Mouse (Mus musculus): ENCODE data around the gene Lgr6.

The Lgr6 gene

DNA sequence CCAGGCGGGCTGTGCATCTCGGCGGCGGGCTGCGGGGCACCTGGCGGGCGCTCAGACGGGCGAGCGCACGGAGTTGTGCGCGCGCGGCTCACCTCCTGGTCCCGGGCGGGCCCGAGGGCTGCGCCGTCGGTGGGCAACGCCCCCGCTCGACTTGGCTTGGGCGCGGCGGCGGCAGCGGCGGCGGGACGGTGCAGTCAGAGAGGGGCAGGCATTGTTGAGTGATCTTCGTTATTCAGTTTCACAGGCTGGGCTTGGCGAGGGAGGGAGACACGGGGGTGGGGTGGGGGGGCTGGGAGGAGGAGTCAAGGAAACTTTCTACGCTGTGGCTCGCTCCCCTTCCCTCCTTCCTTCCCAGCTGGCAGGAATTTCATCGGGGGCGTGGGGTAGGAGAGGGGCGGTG is at the start of gene Lgr6:
Gene Lgr6, minus strand, starts transcription at position 153 of the 400 bp plus-strand sequence.
- DNase-seq (ENCODE audit: low spot score in 2 of 2) = no peak

DNA sequence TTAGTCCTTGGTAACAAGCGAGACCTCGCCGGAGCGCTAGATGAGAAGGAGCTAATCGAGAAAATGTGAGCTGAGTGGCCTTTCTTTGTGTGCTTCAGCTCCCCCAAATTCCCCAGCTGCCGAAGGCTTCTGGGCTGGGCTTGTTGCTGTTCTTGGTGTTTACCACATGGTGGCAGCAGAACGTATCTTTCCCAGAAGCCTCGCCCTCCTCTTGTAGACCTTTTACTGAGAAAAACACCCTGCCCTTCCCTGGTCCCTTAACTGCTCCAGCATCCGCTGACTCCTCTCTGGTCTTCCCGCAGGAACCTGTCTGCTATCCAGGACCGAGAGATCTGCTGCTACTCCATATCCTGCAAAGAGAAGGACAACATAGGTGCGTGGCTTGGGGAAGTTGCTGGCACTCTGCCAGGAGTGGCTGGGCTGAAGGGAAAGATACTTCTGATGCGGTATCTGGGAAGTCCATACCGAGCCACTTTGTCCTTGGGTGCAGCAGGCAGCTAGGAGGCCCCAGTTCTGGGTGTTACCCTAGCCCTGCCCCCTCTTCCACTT is 49.4 kb upstream of the Lgr6 start:
- DNase-seq (ENCODE audit: low spot score in 2 of 2) = peak; percentile 64 to 67

DNA sequence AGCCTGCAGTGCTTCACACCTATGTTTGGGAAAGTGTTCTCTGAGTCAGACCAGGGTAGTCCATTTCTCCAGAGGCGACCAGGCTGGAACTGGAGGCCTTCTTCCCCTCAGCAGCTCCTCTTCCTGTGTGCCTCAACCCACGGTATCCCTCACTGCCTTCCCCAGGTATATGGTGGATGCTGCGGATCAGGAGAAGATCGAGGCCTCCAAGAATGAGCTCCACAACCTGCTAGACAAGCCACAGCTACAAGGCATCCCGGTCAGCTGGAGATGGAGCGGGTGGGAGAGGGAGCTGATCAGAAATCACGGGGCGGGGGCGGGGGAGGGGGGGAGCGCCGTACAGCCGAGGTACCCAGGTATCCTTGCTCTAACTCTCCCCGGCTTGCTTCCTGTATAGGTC is 48.9 kb upstream of the Lgr6 start:
- no peak for DNase-seq (ENCODE audit: low spot score in 2 of 2)

DNA sequence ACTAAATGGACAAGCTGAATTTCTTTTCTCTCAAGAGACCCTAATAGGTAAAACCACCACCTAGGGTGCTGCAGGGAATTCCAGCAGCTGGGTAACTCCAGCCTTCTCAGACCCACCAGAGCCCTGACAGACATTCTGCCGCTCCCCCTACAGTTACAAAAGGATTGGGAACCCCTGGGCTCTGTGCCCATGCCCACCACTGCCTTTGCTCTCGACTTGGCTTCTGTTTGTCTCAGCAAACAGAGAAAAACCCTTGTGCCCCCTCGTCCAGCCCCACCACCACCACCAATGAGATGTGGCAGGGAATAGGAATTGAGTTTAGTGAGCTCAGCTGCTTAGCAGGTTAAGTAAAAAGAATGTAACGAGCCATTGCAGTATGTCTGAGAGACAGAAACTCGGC is 43.9 kb upstream of the Lgr6 start:
- no peak for DNase-seq (ENCODE audit: low spot score in 2 of 2)

DNA sequence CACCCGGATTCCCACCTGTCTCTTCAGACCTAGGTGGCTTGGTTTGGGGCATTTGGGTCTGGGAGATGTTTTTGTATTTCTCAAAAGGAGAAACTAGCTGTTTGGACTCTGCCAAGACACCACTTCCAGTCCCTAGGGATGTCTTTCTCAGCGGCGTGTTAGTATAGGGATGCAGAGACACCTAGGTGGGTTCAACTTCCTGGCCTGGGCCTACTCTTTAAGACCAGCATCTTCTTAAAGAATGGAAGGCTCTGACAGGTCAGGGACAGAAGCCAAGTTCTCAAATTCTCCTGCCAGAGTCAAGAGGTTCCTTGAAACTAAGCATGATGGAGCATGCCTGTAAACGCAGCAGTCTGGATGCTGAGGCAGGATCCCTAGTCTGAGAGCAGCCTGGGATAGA is 43.4 kb upstream of the Lgr6 start:
- DNase-seq (ENCODE audit: low spot score in 2 of 2) = no peak

DNA sequence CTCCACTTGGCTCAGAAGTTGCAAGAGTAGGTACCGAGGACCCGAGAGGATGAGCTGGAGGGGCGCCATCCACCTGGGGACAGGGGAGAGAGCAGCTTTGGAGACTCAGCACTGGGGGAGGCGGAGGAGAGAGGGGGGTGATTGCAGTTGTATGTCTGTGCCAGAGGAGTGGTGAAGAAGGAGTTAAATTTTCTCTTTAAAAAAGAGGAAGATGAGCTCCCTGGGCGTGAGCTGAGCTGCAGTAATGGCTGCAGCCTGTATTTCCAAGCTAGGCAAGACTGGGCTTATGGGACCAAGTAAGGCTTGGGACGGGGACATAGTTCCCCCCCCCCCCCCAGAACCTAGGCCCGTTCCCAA is 42.6 kb upstream of the Lgr6 start:
- DNase-seq (ENCODE audit: low spot score in 2 of 2) = no peak

DNA sequence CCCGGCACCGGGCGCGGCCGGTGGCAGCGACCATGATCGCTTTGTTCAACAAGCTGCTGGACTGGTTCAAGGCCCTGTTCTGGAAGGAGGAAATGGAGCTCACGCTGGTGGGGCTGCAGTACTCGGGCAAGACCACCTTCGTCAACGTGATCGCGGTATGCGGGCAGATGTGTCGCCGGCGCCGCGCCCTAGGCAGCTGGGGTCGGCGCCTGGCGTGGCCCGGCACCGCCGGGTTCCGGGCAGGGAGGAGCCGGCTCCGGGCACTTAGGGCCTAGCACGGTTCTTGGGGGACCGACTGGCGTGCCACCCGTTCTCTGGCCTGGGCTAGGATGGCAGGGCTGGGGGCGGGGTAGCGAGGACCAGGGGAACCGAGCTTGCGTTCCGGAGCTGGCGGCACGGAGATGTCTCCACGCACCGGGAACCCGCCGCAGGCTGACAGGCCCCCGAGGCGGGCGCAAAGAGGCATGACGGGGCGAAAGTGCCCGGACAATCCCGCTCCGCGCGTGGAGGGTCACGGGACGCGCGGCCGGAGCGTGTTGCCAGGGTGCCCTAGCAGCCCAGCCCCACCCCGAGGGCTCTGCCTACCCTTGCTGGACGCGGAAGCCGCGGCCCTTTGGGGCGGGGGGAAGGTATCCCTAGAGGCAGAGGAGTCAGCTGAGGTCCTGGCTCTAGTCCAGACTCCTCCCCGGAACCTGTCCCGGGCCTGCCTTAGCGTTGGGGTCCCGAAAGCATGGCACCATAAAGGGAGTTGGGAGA is 42.0 kb upstream of the Lgr6 start:
- DNase-seq (ENCODE audit: low spot score in 2 of 2) = peak; percentile 58 to 73

DNA sequence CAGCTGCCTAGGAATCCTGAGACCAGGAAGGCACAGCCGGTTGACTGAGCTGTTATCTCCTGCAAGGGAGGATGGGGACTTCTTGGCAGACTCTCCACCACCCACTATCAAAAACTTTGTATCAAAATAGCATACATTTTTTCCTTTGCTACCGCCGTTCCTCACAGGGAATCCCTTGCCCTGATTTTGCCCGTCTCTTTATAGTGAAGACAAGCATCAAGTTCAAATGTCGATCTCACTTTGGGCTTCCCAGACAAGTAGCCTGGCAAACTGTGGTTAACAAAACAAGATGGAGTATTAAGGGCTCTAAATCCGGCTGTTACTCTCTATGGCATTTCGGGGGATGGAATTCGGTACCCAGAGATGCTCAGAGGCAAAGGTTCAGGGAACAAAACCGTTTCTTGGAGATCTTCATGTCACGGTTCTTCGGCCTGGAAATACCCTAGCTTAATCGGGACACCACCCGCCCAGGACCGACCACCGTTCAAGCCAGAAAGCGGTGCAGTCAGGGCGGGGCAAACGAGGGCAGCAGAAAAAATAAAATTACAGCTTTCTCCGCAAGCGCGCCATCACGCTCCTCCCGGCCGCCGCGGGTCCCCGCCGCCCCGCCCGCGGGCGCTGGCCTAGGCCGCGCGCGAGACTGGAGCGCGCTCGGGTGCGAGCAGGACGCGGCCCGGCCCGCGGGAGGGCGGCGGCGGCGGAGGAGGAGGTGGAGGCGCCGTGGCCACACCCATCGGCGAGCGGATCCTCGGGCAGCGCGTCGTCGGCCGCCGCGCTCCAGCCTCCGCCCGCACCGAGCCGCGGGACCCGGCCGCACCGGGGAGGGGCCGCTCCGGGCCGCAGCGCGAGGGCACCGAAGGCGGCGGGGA is 41.2 kb upstream of the Lgr6 start, which contains the start of gene Arl8a:
Gene Arl8a, plus strand, starts transcription at position 748 of the 869 bp plus-strand sequence.
- DNase-seq (ENCODE audit: low spot score in 2 of 2) = peak; percentile 56 to 72

DNA sequence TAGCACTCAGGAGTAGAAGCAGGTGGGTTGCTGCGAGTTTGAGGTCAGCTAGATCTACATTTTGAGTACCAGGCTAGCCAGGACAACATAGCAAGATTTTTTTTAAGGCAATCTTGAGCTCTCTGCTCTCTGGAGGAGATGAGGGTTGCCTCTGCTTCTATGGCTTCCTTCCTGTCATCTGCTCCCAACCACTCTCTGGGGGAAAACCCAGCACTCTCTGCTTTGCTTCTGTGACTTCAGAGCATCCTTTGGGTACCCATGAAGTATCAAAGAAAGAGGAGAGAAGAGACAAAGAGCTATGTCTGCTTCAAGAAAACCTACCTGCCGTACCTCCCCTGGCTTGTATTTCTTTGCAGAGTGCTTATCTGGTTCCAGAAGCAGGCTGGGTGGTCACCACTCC is 38.9 kb upstream of the Lgr6 start:
- DNase-seq (ENCODE audit: low spot score in 2 of 2) = no peak

DNA sequence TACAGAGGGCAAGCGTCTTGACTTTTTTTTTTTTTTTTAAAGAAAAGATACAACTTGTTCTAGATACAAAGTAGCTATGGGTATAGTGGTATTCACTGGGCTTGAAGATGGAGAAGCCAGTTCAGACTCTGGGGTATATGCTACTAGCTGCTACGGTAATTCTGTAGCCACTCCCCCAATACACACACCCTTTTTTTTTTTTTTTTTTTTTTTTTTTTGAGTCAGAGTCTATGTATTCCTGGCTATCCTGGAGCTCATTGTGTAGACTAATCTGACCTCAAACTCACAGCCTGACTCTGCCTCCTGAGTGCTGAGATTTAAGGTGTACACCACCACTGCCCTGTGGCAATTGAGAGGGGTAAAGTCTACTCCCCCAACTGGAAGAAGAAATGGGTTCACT is 37.4 kb upstream of the Lgr6 start:
- no peak for DNase-seq (ENCODE audit: low spot score in 2 of 2)

DNA sequence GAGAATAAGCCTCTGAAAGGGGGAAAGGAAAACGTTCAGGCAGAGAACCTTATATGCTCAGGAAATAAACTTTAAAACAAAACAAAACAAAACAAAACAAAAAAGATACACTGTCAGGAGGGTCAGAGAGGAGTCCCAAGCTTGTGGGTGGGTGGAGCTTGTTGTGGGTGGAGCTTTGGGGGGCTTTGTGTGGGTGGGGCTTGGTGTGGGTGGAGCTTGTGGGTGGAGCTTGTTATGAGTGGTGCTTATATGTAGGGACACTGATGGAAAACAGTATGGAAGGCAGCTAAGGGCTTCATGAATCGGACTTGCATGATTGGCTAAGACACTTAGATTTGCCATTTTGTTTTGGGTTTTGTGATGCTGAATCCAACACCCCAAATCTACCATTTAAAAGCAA is 34.8 kb upstream of the Lgr6 start:
- DNase-seq (ENCODE audit: low spot score in 2 of 2) = no peak

DNA sequence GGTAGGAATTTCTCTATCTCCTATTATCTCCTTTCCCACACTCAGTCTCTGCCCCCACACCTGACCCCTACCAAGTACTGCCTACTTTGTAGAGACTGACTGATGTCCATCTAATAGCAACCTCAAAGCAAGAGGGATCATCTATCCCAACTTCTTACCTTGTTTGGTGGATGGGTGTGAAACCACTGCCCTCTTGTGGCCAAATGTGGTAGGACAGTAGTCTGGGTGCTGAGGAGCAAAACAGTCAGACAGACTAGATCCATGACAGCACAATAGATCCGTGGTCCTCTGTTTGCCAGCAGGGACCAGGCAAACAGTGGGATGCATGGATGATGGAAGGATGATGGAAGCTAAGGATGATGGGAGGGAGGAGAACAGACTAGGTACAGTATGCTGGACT is 31.4 kb upstream of the Lgr6 start:
- DNase-seq (ENCODE audit: low spot score in 2 of 2) = peak; percentile 56 to 66

DNA sequence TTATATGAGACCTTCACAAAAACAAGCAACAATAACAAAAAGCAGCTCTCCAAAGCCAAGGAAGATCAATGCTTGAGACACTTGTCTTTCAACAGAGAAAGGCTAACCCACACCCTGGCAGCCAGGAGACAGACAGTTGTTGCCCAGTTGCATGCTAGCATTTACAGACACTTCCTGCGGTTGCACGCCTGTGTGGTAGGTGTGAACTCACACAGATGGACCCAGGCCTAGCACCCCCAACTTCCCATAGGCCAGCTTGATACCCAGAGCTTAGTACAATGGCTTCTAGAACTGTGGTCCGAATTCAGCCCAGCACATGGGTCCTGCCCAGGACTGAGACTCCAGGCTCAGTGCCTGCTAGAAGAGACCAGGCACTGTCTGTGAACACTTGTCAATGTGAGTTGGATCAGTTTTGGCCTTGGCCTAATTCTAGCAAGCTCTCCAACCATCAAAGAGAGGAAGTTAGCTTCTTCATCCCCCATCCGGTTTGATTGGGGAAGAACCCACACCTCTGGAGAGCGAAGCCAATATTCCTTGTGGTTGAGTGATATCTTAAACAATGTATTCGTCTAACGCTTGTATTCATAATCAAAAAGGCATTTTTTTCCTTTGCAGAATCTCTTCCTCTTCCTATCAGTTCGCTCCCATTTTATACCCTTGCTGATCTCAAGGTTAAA is 30.2 kb upstream of the Lgr6 start:
- peak; percentile 60 to 72 for DNase-seq (ENCODE audit: low spot score in 2 of 2)

DNA sequence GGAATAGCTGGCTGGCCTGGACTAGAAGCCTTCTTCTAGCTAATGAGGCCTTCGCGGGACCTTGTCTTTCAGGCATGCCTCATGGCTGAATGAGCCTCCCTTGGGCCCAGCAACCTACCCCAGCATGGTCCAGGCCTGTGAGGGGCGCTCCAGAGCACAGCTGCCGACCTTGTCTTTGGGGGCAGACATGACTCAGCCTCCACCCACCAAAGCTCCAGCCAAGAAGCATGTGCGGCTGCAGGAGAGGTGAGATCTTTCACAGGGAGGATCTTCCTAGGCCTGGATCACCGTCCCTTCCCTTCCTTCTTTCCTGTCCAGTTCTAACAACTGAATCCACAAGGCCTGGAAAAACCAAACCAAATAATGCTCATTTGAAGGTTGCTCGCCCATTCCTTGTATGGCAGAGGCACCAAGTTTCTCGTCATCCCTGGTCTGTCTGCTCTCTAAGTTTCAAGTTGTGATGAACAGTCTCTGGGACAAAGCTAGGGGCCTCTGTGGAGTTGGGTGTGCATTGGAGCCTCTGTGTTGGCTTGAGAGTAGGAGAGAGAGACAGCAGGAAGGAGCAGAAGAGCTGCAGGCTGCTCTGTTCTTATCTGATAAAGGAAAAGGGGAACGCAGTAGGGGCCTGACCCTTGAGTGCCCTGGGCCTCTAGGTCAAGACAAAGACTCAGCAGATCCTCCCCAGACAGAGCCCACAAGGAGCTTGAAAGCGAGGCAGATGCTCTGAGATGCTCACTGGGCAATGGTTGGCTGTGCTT is 28.8 kb upstream of the Lgr6 start:
- DNase-seq (ENCODE audit: low spot score in 2 of 2) = peak; percentile 44 to 52

DNA sequence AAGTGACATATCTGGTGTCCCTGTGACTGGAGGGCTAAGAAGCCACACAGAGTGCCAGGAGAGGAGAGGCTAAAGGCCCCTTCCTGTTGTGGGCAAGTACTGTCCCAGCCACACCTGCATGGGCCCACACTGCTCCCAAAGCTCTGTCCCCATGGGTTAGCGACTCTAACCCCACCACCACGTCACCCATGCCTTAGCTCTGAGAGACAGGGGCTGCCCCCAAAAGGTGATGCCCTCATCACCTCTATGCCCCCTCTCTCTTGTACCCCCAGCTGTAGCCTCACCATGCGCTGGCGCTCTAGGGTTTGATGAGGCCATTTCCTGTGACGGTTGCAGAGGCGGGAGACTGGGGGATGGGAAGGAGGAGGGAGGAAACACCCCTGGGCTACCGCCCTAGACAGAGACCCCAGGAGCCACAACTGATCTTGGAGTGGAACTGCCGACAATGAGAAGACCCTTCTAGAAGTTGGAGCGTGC is 27.9 kb upstream of the Lgr6 start:
- DNase-seq (ENCODE audit: low spot score in 2 of 2) = peak; percentile 79 to 86

DNA sequence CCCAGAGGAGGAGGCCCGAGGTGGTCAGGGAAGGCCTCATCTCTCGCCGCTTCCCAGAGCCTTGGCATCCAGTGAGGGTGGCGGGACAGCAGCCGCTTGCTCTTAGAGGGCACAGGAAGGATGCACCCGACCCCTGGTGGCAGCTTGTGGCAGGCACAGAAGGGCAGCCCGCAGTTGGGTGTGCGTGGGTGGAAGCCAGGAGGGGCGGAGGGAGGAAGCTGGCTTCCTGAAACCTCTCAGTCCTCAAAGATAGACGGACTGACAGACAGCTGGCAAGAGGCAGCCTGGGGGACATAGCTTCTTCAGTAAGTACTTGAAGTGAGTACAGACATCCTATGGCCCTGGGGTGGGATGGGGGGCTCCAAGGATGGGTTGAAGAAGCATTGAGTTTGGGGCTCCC is 27.4 kb upstream of the Lgr6 start, which contains the start of gene Ptpn7:
Gene Ptpn7, plus strand, starts transcription at position 228 of the 400 bp plus-strand sequence.
- peak; percentile 91 to 93 for DNase-seq (ENCODE audit: low spot score in 2 of 2)

DNA sequence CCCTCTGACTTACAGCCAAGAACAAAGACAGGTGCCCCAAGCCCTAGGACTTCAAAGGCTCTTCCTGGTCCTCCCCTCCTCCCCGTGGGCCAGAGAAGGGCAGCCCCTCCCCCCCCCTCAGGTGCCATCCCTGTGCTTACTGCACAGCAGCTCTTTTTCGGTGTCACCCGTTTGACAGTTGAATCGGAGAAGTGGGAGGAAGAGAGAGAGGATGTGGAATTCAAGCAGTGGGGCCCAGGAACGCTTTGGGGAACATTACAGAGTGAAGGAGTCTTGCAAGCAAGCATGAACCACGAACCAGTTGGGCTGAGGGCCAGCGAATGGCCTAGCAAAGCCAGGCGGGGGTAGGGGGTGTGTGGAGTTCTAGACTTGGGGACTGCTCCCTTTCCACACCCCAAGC is 26.5 kb upstream of the Lgr6 start:
- no peak for DNase-seq (ENCODE audit: low spot score in 2 of 2)

DNA sequence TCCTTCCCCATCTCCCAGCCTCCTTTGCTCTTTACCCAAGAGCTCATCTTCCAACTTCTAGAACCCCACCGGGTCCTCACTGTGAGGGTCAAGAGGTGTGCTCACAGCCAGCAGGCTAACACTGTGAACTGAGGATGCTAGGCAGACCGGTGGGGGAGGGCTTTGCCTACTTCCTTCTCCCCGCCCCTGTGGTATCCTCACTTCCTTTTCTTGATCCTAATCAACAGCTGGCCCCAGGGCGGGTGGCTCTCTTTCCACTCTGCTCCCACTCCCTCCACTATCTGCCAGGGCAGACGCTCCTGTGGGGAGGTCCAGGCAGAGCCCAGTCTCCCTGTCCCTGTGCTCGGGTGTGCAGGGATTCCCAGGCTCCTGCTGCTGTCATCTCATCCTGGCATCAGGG is 26.0 kb upstream of the Lgr6 start:
- peak; percentile 52 to 58 for DNase-seq (ENCODE audit: low spot score in 2 of 2)

DNA sequence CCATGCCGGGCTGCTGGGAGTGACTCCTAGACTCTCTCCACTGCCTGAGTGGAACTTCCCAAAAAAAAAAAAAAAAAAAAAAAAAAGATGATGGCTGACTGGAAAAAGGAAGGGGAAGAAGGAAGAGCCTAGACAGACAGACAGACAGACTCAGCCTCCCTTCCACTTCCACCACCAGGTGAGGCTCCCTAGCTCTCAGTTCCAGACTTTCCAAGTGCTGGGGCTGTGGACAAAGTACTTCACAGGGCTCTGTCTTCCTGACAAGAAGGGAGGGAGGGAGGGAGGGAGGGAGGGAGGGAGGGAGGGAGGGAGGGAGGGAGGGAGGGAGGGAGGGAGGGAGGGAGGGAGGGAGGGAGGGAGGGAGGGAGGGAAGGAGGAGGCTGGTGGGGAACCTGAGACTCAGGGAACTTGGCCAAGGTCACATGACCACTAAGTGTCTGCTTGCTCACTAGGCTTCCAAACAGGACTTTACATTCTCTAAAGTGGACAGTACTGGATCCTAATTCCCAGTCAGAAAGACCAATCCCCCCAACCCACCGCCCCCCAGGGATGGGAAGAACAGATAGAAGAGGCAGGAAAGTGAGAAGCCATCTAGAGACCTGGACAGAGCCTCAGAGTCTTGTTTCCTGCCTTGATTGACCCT is 25.4 kb upstream of the Lgr6 start:
- no peak for DNase-seq (ENCODE audit: low spot score in 2 of 2)

DNA sequence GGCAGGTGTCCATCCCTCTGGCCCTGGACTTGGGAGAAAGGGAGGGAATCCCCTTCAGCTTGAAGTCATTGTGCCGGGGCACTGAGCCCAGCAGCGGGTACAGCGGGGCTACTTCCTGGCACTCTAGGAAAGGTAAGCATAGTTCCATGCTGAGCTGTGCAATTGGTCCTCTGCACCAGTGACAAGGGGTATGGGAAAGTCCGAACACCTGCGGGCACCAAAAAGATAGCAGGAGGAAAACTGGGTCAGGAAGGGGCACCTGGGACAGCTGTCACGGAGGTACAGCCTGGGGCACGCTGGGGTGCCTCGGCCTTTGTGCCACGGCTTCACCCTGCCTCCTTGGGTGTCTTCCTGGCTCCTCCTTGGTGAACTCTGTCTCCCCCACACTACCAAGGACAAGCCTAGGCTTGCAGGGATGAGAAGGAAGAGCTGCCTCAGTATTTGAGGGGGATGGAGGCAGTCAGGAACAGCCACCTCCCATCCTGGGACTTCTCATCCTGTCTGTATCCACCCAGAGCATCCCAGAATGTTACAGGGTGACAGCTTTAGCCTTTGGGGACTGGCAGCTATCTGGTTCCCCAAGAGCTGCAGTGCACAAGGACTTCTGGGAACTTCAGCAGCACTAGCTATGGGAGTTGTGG is 24.6 kb upstream of the Lgr6 start:
- DNase-seq (ENCODE audit: low spot score in 2 of 2) = no peak

Measured in natural killer cell, adult 2 months (primary cell).